Mouse (Mus musculus) forebrain, postnatal 0 days (tissue): ENCODE results near the gene Avpi1. TPM values are rescaled to one million over a fixed set of nuclear protein-coding genes. Genes with fewer than 3 reads are reported as not detected.
A peak's percentile ranks its signal among the peaks of the same experiment; 100 is the strongest.

Experiments
- ATAC-seq: fragments of 200-750 bp; cut with Nextera tagmentation; 2 replicates; pipeline ENCODE4 v1.8.0; 2017; ENCODE audit warnings: mild to moderate bottlenecking, moderate library complexity
- DNase-seq: peaks from one replicate; pipeline ENCODE4 v3.0.0-alpha.2; 2015
- H3K27ac ChIP-seq: fragments of 300-500 bp; sonication (generic); 2 replicates; pipeline ENCODE4 v1.5.1; 2014; ENCODE audit warnings: low read depth, mild to moderate bottlenecking, antibody characterized with exemption, low read length, moderate library complexity, mixed read lengths
- H3K27me3 ChIP-seq: fragments of 300-500 bp; sonication (generic); 2 replicates; pipeline ENCODE4 v1.6.1; 2014; ENCODE audit warnings: mild to moderate bottlenecking, low read length, mixed read lengths; ENCODE audit not compliant: insufficient read depth
- H3K36me3 ChIP-seq: fragments of 300-500 bp; sonication (generic); 2 replicates; pipeline ENCODE4 v1.6.1; 2014; ENCODE audit warnings: mild to moderate bottlenecking, moderate library complexity; ENCODE audit not compliant: insufficient read depth
- H3K4me1 ChIP-seq: fragments of 300-500 bp; sonication (generic); 2 replicates; pipeline ENCODE4 v1.6.1; 2014; ENCODE audit warnings: antibody characterized with exemption; ENCODE audit not compliant: insufficient read depth
- H3K4me2 ChIP-seq: fragments of 300-500 bp; sonication (generic); 2 replicates; pipeline ENCODE4 v1.6.1; 2014; ENCODE audit warnings: low read depth, mild to moderate bottlenecking, moderate library complexity
- H3K4me3 ChIP-seq: fragments of 300-500 bp; sonication (generic); 2 replicates; pipeline ENCODE4 v1.5.1; 2014; ENCODE audit warnings: low read depth, low read length, mixed read lengths
- H3K9ac ChIP-seq: fragments of 300-500 bp; sonication (generic); 2 replicates; pipeline ENCODE4 v1.6.1; 2014; ENCODE audit warnings: mild to moderate bottlenecking
- H3K9me3 ChIP-seq: fragments of 300-500 bp; sonication (generic); 2 replicates; pipeline ENCODE4 v1.6.1; 2016; ENCODE audit warnings: low read length
- CTCF ChIP-seq: sonication (generic); IDR thresholded peaks from 2 replicates; pipeline ENCODE4 v1.5.1; 2016; ENCODE audit warnings: antibody characterized with exemption, control low read depth, low read depth
- WGBS: fragments of 180-500 bp; shearing (Covaris S2); extraction: QIAGEN DNeasy Blood & Tissue Kit; methylation state at CpG from one replicate; pipeline ENCODE4 v1.1.7; 2014; 5-methylcytosine and 5-hydroxymethylcytosine counted together
- polyA plus RNA-seq: library from polyadenylated mRNA; unstranded; fragments of >200 nt; fragmentation: Nextera tagmentation; extraction: Ambion mirVana; gene quantifications from 2 replicates; pipeline ENCODE4 v1.2.1, GENCODE M21; 2015
- total RNA-seq: library from RNA; depleted of rRNA; stranded (reverse); fragments of >200 nt; gene quantifications from 2 replicates; pipeline ENCODE4 v1.2.3, GENCODE M21; 2014

The Avpi1 gene
- total and polyA plus RNA-seq, 2 experiments from 2014 or later: 9.5 to 14.3 TPM

DNA sequence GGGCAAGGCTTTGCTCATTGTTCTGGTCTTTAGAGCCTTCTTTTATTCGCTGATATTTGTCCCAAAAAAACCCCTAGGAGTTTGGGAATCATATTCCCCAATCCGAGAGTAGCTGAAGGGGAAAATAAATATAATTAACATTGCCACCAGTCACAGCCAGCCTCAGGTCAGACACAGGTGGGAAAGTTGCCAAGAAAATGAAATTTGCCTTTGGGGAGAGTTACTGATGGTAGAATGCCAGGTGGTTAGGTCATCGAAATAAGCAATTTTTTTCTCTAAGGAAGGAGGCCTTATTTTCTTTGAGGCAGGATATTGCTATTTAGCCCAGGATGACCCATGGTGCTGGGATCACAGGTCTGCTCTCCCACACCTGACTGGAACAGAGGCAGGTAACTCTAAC, 37.9 kb upstream of the Avpi1 start:
- Histone ChIP-seq H3K4me2 (no peak overlapping the region), H3K9ac (no peak overlapping the region), H3K4me3 (no peak overlapping the region), H3K27ac (no peak overlapping the region), H3K27me3 (no peaks in the 10 kb centered on the region), H3K4me1 (peaks cover 10% of the 10 kb centered on the region), H3K36me3 (no peaks in the 10 kb centered on the region), H3K9me3 (no peaks in the 10 kb centered on the region)
- ATAC-seq (no peak), DNase-seq (no peak)
- no peak for TF ChIP-seq CTCF
- WGBS: 50% methylated on average over 3 of the region's 3 CpGs

GRCm38 (mm10) chr19:42166130-42166529, 37.3 kb upstream of the Avpi1 start:
- 2% methylated on average over 12 of the region's 12 CpGs for WGBS
- DNase-seq: peak; percentile 87
- H3K36me3 ChIP-seq: no peaks in the 10 kb centered on the region
- no peaks in the 10 kb centered on the region for H3K27me3 ChIP-seq
- H3K9ac ChIP-seq: peak overlapping the region; percentile 28; the same call in 1 of the 2 replicates
- H3K27ac ChIP-seq: no peak overlapping the region
- H3K4me1 ChIP-seq: peaks cover 4% of the 10 kb centered on the region; the same call in 1 of the 2 replicates
- peak; percentile 89 for TF ChIP-seq CTCF
- ATAC-seq: no peak
- no peaks in the 10 kb centered on the region for H3K9me3 ChIP-seq
- no peak overlapping the region for H3K4me3 ChIP-seq
- H3K4me2 ChIP-seq: peak overlapping the region; percentile 28

DNA sequence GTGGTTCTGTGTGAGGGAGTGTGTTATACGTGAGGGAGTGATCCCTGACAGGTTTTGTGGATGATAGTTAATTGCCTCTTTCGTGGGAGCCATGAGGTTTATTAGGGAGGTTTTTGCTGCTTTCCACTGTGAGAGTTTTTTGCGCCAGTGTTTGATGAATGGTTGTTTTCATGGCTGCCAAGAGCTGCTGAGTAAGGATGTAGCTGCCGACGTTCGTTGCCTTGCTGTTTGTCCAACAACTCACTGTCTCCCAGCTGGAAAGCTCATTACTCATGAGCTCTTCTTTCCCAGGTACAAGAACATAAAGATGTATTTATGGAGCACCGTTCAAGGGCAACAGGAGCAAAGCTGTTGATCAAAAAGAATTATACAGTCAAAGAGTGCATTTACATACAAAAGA, 35.3 kb upstream of the Avpi1 start:
- DNase-seq: peak; percentile 33
- Histone ChIP-seq H3K4me2 (no peak overlapping the region), H3K27ac (no peak overlapping the region), H3K9ac (no peak overlapping the region), H3K4me3 (no peak overlapping the region), H3K9me3 (no peaks in the 10 kb centered on the region), H3K36me3 (no peaks in the 10 kb centered on the region), H3K4me1 (no peaks in the 10 kb centered on the region; the same call in 1 of the 2 replicates), H3K27me3 (no peaks in the 10 kb centered on the region)
- ATAC-seq: no peak
- 17% methylated on average over 7 of the region's 7 CpGs for WGBS
- TF ChIP-seq CTCF: no peak

DNA sequence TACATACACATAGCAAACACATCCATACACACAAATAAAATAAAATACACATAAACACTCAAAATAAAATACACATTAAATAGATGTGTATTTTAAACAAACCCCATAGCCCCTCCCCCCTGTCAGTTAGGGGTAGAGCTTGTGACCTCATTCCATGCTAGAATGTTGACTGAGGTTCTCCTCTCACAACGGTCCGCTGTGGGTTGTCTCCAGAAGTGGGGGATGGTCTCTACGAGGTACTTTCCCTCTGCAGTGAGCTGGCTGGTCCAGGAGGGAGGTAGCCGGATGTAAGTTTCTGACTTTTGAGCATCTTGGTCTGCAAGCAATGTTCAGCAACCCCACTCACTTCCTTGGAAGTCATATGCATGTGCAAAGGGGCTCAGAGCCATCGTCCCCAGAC, 34.9 kb upstream of the Avpi1 start, which contains the start of gene Zfyve27:
Gene Zfyve27, plus strand, starts transcription at position 188 of the 400 bp plus-strand sequence.
- Histone ChIP-seq H3K9me3 (no peaks in the 10 kb centered on the region), H3K4me1 (no peaks in the 10 kb centered on the region; the same call in 1 of the 2 replicates), H3K4me2 (no peak within 1 kb of the TSS), H3K4me3 (no peak within 1 kb of the TSS), H3K27ac (no peak within 1 kb of the TSS), H3K9ac (no peak within 1 kb of the TSS), H3K36me3 (no peaks in the 10 kb centered on the region), H3K27me3 (no peaks in the 10 kb centered on the region)
- no peak for ATAC-seq
- no peak for DNase-seq
- TF ChIP-seq CTCF: no peak
- 58% methylated on average over 5 of the region's 5 CpGs for WGBS

- H3K27ac ChIP-seq: no peak overlapping the region
Measured at GRCm38 (mm10) chr19:42158246-42159017, 29.6 kb upstream of the Avpi1 start.

DNA sequence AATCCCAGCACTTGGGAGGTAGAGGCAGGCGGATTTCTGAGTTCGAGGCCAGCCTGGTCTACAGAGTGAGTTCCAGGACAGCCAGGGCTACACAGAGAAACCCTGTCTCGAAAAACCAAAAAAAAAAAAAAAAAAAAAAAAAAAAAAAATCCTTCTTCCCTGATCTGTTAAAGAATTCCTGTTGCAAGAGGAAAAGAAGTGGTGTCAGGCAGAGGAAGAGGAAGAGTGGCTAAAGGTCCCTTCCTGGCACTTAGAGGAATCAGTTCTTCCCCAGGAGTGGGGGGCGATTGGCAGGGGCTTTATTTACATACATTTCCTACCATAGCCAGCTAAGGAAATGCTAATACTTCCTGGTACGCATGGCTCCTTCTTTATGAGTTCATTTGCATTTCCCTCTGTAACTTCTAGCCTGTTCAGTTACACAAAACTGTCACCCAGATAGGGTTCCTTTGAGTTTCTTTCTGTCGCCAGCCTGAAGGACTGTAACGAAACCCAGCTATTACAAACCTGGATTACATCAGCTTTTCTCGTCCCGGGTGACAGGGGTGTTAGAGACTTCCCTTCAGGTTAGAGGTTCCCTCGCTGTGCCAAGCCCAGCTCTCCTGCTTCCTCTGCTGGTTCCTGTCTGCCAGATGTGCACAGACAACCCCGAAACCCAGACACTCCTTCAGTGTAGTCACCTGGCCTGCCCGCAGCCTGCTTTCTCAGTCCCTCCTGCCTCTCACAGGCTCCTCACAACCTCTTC, 28.8 kb upstream of the Avpi1 start:
- Histone ChIP-seq H3K36me3 (no peaks in the 10 kb centered on the region), H3K4me2 (no peak overlapping the region), H3K27ac (no peak overlapping the region), H3K4me3 (no peak overlapping the region), H3K9me3 (no peaks in the 10 kb centered on the region), H3K9ac (no peak overlapping the region), H3K27me3 (no peaks in the 10 kb centered on the region), H3K4me1 (no peaks in the 10 kb centered on the region)
- TF ChIP-seq CTCF: no peak
- WGBS: 70% methylated on average over 12 of the region's 12 CpGs
- ATAC-seq (no peak), DNase-seq (no peak)

More at GRCm38 (mm10) chr19:42158246-42159017, 29.6 kb upstream of the Avpi1 start:
- no peak for TF ChIP-seq CTCF
- H3K4me2 ChIP-seq: no peak overlapping the region
- no peak for DNase-seq
- no peaks in the 10 kb centered on the region for H3K9me3 ChIP-seq
- no peaks in the 10 kb centered on the region for H3K4me1 ChIP-seq
- no peaks in the 10 kb centered on the region for H3K27me3 ChIP-seq
- 73% methylated on average over 13 of the region's 13 CpGs for WGBS
- no peak for ATAC-seq
- H3K36me3 ChIP-seq: no peaks in the 10 kb centered on the region
- H3K9ac ChIP-seq: no peak overlapping the region
- H3K4me3 ChIP-seq: no peak overlapping the region

DNA sequence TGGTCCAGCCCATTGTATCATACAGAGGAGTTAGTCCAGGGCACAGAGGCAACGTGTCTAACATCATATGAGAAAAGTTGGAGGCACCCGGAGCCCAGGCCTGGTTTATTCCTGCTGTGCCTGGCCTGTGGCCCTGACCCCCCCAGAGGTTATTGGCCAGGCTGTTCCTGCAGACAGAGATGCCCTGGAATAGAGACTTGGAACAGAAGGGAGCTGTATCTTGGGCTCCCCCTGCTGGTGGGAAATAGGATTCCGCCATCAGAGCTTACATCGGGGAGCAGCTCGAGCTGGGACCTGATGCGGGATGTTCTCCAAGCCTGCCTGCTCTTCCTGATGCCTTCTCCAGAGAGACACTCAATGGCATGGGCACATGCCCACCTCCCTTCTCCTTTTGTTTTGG, 23.1 kb upstream of the Avpi1 start:
- TF ChIP-seq CTCF: peak; percentile 91
- ATAC-seq (peak; percentile 24; the same call in 1 of the 2 replicates), DNase-seq (peak; percentile 86)
- no peaks in the 10 kb centered on the region for H3K4me1 ChIP-seq
- WGBS: 3% methylated on average over 6 of the region's 6 CpGs
- no peaks in the 10 kb centered on the region for H3K36me3 ChIP-seq
- no peaks in the 10 kb centered on the region for H3K9me3 ChIP-seq
- H3K9ac ChIP-seq: no peak overlapping the region
- H3K27me3 ChIP-seq: no peaks in the 10 kb centered on the region
- no peak overlapping the region for H3K27ac ChIP-seq
- no peak overlapping the region for H3K4me2 ChIP-seq
- H3K4me3 ChIP-seq: no peak overlapping the region
